Mouse (Mus musculus): ENCODE data around the gene Epop. TPM values are rescaled to one million over a fixed set of nuclear protein-coding genes. Genes with fewer than 3 reads are reported as not detected.
"Not testable (repeated sequence)": the region's sequence is repeated elsewhere in the genome, so short reads cannot be mapped to it uniquely, and the experiment has no call there.

The Epop gene
- polyA plus RNA-seq, 1 experiment, result 7.0 TPM

- DNase-seq (ENCODE audit: low read depth), result peak; percentile 89
- TF ChIP-seq CTCF (IDR thresholded peaks at IDR 0.05; ENCODE audit: borderline replicate concordance, extremely low read depth, insufficient read depth, insufficient read length) (no peak), POLR2A (IDR thresholded peaks at IDR 0.05; ENCODE audit: borderline replicate concordance, extremely low read depth, insufficient read depth, insufficient read length, poor library complexity, severe bottlenecking) (peak; percentile 63; the same call in 1 of the 2 replicates)
These were observed 30.6 kb upstream of the Epop start for GRCm38 (mm10) chr11:97659990-97660714.

- no peak for DNase-seq (ENCODE audit: low read depth)
- TF ChIP-seq POLR2A (IDR thresholded peaks at IDR 0.05; ENCODE audit: borderline replicate concordance, extremely low read depth, insufficient read depth, insufficient read length, poor library complexity, severe bottlenecking) (no peak), CTCF (IDR thresholded peaks at IDR 0.05; ENCODE audit: borderline replicate concordance, extremely low read depth, insufficient read depth, insufficient read length) (no peak)
These were observed 29.9 kb upstream of the Epop start for GRCm38 (mm10) chr11:97659267-97659989.

DNA sequence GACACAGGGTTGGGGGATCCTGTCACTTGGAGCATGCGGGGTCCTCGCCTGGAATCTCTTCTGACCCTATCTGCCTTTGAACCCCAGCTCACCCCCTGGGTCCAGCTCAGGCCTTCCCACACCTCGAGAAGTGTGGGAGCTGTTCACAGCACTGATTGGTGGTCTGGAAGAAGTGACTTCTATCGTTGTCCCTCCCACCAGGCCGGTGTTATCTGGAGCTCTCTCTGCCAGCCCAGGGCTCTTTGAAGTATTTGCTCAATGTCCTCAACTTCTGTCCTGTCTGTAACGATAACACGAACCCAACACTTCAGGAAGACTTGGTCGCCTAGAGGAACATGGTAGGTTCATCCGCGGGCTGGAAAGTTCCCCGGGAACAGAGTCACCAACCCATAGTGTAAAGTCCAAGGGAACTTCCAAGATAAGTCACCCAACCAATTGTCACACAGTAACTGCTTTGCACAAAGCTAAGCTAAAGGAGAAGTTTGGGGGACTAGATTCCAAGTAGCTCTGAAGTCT lies 29.3 kb upstream of the Epop start:
- DNase-seq (ENCODE audit: low read depth), result no peak
- TF ChIP-seq CTCF (IDR thresholded peaks at IDR 0.05; ENCODE audit: borderline replicate concordance, extremely low read depth, insufficient read depth, insufficient read length), result no peak
- no peak for TF ChIP-seq POLR2A (IDR thresholded peaks at IDR 0.05; ENCODE audit: borderline replicate concordance, extremely low read depth, insufficient read depth, insufficient read length, poor library complexity, severe bottlenecking)

DNA sequence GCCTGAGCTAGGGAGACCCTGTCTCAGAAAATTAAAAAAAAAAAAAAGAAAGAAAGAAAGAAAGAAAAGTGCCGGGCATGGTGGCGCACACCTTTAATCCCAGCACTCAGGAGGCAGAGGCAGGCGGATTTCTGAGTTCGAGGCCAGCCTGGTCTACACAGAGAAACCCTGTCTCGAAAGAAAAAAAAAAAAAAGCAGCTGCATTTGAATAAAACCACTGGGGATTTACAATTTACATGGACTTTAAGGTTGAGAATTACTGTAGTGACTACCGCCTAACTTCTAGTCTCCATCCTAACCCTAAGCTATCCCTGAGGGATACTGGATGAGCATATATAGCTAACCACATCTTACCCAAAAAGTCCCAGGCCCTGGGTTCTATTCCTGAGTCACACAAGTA lies 28.5 kb upstream of the Epop start:
- not testable (repeated sequence) for DNase-seq (ENCODE audit: low read depth)

DNA sequence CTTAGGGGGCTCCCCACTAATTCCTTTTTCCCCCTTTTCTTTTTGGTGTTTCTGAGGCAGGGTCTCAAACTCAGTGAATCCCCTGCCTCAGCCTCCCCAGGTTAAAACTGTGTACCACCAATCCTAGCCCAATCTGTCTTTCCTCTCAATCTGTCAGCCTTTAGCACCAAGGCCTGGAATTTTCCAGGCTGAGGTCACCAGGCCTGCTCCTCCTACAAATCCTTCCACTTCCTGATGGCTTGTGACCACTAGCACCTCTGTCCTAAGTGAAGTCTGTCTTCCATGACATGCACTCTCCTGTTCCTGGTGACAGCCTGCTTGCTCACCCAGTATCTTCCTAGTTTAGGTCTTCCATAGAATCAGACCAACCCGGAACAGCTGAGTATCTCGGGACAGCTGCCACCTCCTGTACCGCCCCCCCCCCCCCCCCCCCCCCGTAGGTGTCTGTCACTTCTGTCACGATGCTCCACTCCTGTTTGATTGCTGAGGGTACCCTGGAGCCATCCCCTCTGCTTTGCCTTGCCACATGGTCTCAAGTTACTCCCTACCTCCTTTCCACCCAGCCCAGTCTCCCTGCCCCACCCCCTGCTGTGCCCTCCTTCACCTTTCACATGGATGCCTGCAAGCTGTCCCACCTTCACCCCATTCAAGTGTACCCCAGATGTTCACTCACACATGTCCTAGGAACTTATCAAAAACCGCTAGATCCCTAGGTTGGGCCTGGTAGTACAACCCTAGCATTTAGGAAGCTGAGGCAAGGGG lies 27.9 kb upstream of the Epop start:
- no peak for TF ChIP-seq POLR2A (IDR thresholded peaks at IDR 0.05; ENCODE audit: borderline replicate concordance, extremely low read depth, insufficient read depth, insufficient read length, poor library complexity, severe bottlenecking)
- TF ChIP-seq CTCF (IDR thresholded peaks at IDR 0.05; ENCODE audit: borderline replicate concordance, extremely low read depth, insufficient read depth, insufficient read length), result no peak
- DNase-seq (ENCODE audit: low read depth), result no peak

- TF ChIP-seq POLR2A (IDR thresholded peaks at IDR 0.05; ENCODE audit: borderline replicate concordance, extremely low read depth, insufficient read depth, insufficient read length, poor library complexity, severe bottlenecking) (no peak), CTCF (IDR thresholded peaks at IDR 0.05; ENCODE audit: borderline replicate concordance, extremely low read depth, insufficient read depth, insufficient read length) (no peak)
- no peak for DNase-seq (ENCODE audit: low read depth)
These were observed 26.9 kb upstream of the Epop start for GRCm38 (mm10) chr11:97656269-97656971.

GRCm38 (mm10) chr11:97654210-97654609 lies 24.7 kb upstream of the Epop start:
- TF ChIP-seq CTCF (IDR thresholded peaks at IDR 0.05; ENCODE audit: borderline replicate concordance, extremely low read depth, insufficient read depth, insufficient read length), result no peak
- TF ChIP-seq POLR2A (IDR thresholded peaks at IDR 0.05; ENCODE audit: borderline replicate concordance, extremely low read depth, insufficient read depth, insufficient read length, poor library complexity, severe bottlenecking), result no peak
- DNase-seq (ENCODE audit: low read depth), result no peak

DNA sequence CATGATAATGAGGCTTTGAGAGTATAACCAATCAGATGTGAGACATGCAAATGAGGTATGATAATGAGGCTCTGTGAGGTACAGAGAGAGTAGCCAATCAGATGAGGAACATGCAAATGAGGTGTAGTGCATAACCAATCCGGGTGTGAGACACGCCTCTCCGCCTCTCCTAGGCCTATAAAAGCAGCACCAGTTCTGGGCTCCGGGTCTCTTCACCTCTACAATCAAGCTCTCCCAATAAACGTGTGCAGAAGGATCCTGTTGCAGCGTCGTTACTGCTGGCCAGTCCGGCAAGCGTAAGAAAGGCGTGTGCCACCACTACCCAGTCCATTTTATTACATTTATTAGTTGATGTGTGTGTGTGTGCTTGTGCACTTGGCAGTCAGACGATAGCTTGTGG lies 23.9 kb upstream of the Epop start:
- not testable (repeated sequence) for DNase-seq (ENCODE audit: low read depth)

GRCm38 (mm10) chr11:97650341-97650740 lies 20.8 kb upstream of the Epop start:
- TF ChIP-seq POLR2A (IDR thresholded peaks at IDR 0.05; ENCODE audit: borderline replicate concordance, extremely low read depth, insufficient read depth, insufficient read length, poor library complexity, severe bottlenecking), result no peak
- TF ChIP-seq CTCF (IDR thresholded peaks at IDR 0.05; ENCODE audit: borderline replicate concordance, extremely low read depth, insufficient read depth, insufficient read length), result no peak
- no peak for DNase-seq (ENCODE audit: low read depth)

DNA sequence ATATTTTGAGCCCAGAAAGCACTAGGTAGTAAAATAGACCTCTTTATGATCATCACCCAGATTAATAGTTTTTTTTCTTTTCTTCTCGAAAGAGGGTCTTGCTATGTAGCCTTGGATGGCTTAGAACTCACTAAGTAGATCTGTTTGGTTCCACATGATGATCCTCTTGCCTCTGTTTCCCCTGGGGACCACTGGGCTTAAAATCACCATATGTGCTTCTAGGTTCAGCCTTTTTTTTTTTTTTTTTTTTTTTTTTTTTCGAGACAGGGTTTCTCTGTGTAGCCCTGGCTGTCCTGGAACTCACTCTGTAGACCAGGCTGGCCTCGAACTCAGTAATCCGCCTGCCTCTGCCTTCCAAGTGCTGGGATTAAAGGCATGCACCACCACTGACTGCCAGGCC lies 19.0 kb upstream of the Epop start:
- not testable (repeated sequence) for DNase-seq (ENCODE audit: low read depth)

- TF ChIP-seq CTCF (IDR thresholded peaks at IDR 0.05; ENCODE audit: borderline replicate concordance, extremely low read depth, insufficient read depth, insufficient read length), result peak; percentile 80
- no peak for TF ChIP-seq POLR2A (IDR thresholded peaks at IDR 0.05; ENCODE audit: borderline replicate concordance, extremely low read depth, insufficient read depth, insufficient read length, poor library complexity, severe bottlenecking)
- DNase-seq (ENCODE audit: low read depth), result peak; percentile 82
These were observed 15.3 kb upstream of the Epop start for GRCm38 (mm10) chr11:97644834-97645233.

All from brain, embryonic 14.5 days (tissue).